Mouse (Mus musculus) heart, postnatal 14 days (tissue): ENCODE measurements at regions not wholly inside any gene's neighbourhood (a gene's known extent, or its start where the extent isn't known, plus 50 kb on each side); places are given as distances from the start of the nearest gene placed in this dataset.

Experiments
- DNase-seq, 2 experiments: peaks; one replicate each; pipeline ENCODE4 v3.0.0; 2021 to 2022
- intact Hi-C: fragments of 180-260 bp; cut with DNase I; formaldehyde crosslinking; loops from one replicate; pipeline ENCODE4 v1.15.1; 2025

- no peak for DNase-seq
- intact Hi-C loops = no loop called here
These were observed 178.8 kb upstream of the Nlrp1b start for GRCm38 (mm10) chr11:71409211-71409765.

- no peak for DNase-seq
- intact Hi-C loops = no loop called here
These were observed 180.0 kb upstream of the Nlrp1b start for GRCm38 (mm10) chr11:71410582-71410981.

GRCm38 (mm10) chr11:71411958-71412357, 181.4 kb upstream of the Nlrp1b start:
- intact Hi-C loops = no loop called here
- no peak for DNase-seq

GRCm38 (mm10) chr11:71414403-71415140, 184.0 kb upstream of the Nlrp1b start:
- intact Hi-C loops = no loop called here
- no peak for DNase-seq

GRCm38 (mm10) chr11:71415451-71415850, 184.9 kb upstream of the Nlrp1b start:
- no peak for DNase-seq
- intact Hi-C loops = no loop called here

- no peak for DNase-seq
- intact Hi-C loops = no loop called here
These were observed 191.8 kb upstream of the Nlrp1b start for GRCm38 (mm10) chr11:71422291-71422840.

GRCm38 (mm10) chr11:71423242-71423641, 192.7 kb upstream of the Nlrp1b start:
- DNase-seq = no peak
- intact Hi-C loops = no loop called here

GRCm38 (mm10) chr11:71424879-71425278, 194.3 kb upstream of the Nlrp1b start:
- no peak for DNase-seq
- intact Hi-C loops = no loop called here

GRCm38 (mm10) chr11:71429739-71430138, 199.2 kb upstream of the Nlrp1b start:
- intact Hi-C loops = no loop called here
- no peak for DNase-seq

GRCm38 (mm10) chr11:71434241-71434640, 203.7 kb upstream of the Nlrp1b start:
- no peak for DNase-seq
- intact Hi-C loops = no loop called here

- DNase-seq = no peak
- intact Hi-C loops = no loop called here
These were observed 204.4 kb upstream of the Nlrp1b start for GRCm38 (mm10) chr11:71434886-71435285.

GRCm38 (mm10) chr11:71435745-71436144, 205.2 kb upstream of the Nlrp1b start:
- DNase-seq = no peak
- intact Hi-C loops = no loop called here

GRCm38 (mm10) chr11:71436335-71436734, 205.8 kb upstream of the Nlrp1b start:
- DNase-seq = no peak
- intact Hi-C loops = no loop called here

GRCm38 (mm10) chr11:71436801-71437200, 206.3 kb upstream of the Nlrp1b start:
- intact Hi-C loops = no loop called here
- no peak for DNase-seq

GRCm38 (mm10) chr11:71439871-71440270, 209.3 kb upstream of the Nlrp1b start:
- no peak for DNase-seq
- intact Hi-C loops = no loop called here

GRCm38 (mm10) chr11:71440392-71440791, 209.9 kb upstream of the Nlrp1b start:
- intact Hi-C loops = no loop called here
- no peak for DNase-seq

GRCm38 (mm10) chr11:71444056-71444455, 213.5 kb upstream of the Nlrp1b start:
- DNase-seq = no peak
- intact Hi-C loops = no loop called here

GRCm38 (mm10) chr11:71446641-71447040, 216.1 kb upstream of the Nlrp1b start:
- no peak for DNase-seq
- intact Hi-C loops = loop anchor here (5.0 kb wide), 1 partner anchor 66 kb away; no protein-coding TSS in a partner anchor

GRCm38 (mm10) chr11:71447841-71448745, 217.6 kb upstream of the Nlrp1b start:
- intact Hi-C loops = loop anchor here (5.0 kb wide), 1 partner anchor 64 kb away; no protein-coding TSS in a partner anchor
- no peak for DNase-seq

GRCm38 (mm10) chr11:71480094-71480493, 249.6 kb upstream of the Nlrp1b start:
- intact Hi-C loops = loop anchor here (5.0 kb wide), 1 partner anchor 367 kb away; no protein-coding TSS in a partner anchor
- no peak for DNase-seq

GRCm38 (mm10) chr11:71497863-71498262, 251.9 kb upstream of the Wscd1 start:
- intact Hi-C loops = no loop called here
- DNase-seq = no peak
